Mouse (Mus musculus) liver, adult 2 months (tissue): ENCODE results near the gene Pidd1.

ENCODE experiments used
- CTCF ChIP-seq: fragments of 200-500 bp; IDR thresholded peaks from 2 replicates; pipeline ENCODE4 v1.5.1; 2011; ENCODE audit warnings: low read depth, low read length, control low read depth
- POLR2A ChIP-seq: fragments of 200-500 bp; IDR thresholded peaks from 2 replicates; pipeline ENCODE4 v1.6.1; 2011; ENCODE audit warnings: low read length, control low read depth; ENCODE audit not compliant: insufficient read depth; ENCODE audit errors: extremely low read depth

- no peak for TF ChIP-seq CTCF
- TF ChIP-seq POLR2A = no peak
These were observed 33.2 kb upstream of the Pidd1 start for GRCm38 (mm10) chr7:141476981-141477370.
